Mouse (Mus musculus): ENCODE measurements around the gene Ano6.

GRCm38 (mm10) chr15:95883559-95883958 lies 92.9 kb downstream of the Ano6 start:
- TF ChIP-seq CTCF (conservative IDR thresholded peaks at IDR 0.05 in 1 of 2, IDR thresholded peaks at IDR 0.05 in 1 of 2; ENCODE audit: low read depth in 2 of 2, low read length in 2 of 2) (no peak), POLR2A (IDR thresholded peaks at IDR 0.05; ENCODE audit: low read depth, low read length) (no peak), JUND (conservative IDR thresholded peaks at IDR 0.05; ENCODE audit: low read depth, low read length) (no peak), PAX5 (IDR thresholded peaks at IDR 0.05; ENCODE audit: low read length) (no peak), ZNF384 (IDR thresholded peaks at IDR 0.05; ENCODE audit: low read depth, low read length) (no peak), EP300 (IDR thresholded peaks at IDR 0.05; ENCODE audit: low read length) (no peak), USF2 (conservative IDR thresholded peaks at IDR 0.05; ENCODE audit: low read depth, low read length) (no peak), MXI1 (IDR thresholded peaks at IDR 0.05; ENCODE audit: low read depth, low read length) (no peak), RAD21 (IDR thresholded peaks at IDR 0.05; ENCODE audit: low read depth, low read length) (no peak), HCFC1 (IDR thresholded peaks at IDR 0.05; ENCODE audit: low read depth, low read length) (no peak), MAFK (IDR thresholded peaks at IDR 0.05; ENCODE audit: insufficient replicate concordance, low read length) (no peak), GABPA (IDR thresholded peaks at IDR 0.05; ENCODE audit: insufficient replicate concordance, low read depth, low read length) (no peak), TBP (conservative IDR thresholded peaks at IDR 0.05; ENCODE audit: low read depth, low read length) (no peak)

Measured in CH12.LX (cell line).